Mouse (Mus musculus): ENCODE results near the gene Gata3. TPM values are rescaled to one million over a fixed set of nuclear protein-coding genes. Genes with fewer than 3 reads are reported as not detected.

Gata3 gene
- polyA plus RNA-seq, 2 experiments from 2014 or later: 120 to 138 TPM

GRCm38 (mm10) chr2:9885217-9885770 is 4.5 kb downstream of the Gata3 start:
- no peak for ATAC-seq

- ATAC-seq: no peak
Observed at GRCm38 (mm10) chr2:9884533-9885216, 5.2 kb downstream of the Gata3 start.

DNA sequence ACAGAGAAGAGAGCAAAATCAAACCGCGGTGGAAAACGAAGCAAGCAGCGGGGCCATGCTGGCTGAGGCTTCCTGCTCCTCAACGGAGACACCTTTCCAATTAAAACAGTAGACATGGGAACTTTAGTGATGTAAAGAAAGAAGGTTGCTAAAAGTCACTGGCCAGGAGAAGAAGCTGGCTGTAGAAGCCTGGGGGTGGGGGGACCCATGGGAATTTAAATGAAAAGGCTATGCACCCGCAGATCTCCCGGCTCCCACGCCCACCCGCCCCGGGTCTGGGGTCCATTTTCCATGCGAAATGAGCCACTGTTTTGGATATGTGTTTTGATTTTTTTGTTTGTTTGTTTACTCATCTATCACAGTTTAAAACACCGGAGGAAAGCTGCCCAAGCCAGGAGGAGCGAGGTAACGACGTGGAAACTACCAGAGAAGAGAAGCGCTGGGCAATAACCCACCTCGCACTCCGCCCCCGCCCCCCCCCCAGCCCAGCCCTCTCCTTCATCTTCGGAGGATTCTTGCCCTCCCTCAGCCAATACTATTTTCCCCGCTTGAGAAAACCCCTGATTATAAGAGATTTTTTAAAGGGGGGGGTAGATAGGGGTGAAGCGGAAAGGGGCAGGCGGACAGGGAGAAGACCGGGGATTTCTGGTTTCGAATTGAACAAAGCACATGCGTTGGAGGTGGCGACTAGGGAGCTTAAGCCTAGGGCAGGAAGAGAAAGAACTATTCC is 5.9 kb downstream of the Gata3 start:
- no peak for ATAC-seq

- ATAC-seq: no peak
Observed at GRCm38 (mm10) chr2:9882926-9883802, 6.7 kb downstream of the Gata3 start.

DNA sequence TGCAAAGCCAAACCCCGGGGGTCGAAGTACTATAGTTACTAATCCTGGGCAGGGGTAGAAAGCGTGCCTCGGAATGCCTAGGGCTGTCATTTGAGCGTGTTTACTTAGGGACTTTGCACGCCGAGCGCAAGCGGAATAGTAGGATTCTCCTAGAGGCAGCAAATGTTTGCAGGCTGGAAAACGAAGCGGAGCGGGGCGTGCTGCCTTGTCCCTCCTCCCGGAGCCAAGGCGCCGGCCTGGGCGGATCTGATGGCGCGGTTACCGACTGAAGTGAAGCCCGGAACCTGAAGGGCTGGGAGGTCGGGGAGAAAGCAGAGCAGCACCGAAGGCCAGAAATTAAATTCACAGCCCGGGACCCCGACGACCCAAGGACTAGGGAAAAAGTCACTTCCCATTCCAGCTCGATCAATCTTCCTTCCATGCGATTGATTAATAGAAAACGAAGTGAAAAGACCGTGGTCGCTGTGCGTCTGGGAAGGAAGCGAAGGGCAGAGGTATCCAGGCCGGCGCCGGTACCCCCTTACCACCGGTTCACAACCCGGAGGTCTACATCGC is 7.4 kb downstream of the Gata3 start:
- no peak for ATAC-seq

- no peak for ATAC-seq
Observed at GRCm38 (mm10) chr2:9881611-9882023, 8.2 kb downstream of the Gata3 start.

DNA sequence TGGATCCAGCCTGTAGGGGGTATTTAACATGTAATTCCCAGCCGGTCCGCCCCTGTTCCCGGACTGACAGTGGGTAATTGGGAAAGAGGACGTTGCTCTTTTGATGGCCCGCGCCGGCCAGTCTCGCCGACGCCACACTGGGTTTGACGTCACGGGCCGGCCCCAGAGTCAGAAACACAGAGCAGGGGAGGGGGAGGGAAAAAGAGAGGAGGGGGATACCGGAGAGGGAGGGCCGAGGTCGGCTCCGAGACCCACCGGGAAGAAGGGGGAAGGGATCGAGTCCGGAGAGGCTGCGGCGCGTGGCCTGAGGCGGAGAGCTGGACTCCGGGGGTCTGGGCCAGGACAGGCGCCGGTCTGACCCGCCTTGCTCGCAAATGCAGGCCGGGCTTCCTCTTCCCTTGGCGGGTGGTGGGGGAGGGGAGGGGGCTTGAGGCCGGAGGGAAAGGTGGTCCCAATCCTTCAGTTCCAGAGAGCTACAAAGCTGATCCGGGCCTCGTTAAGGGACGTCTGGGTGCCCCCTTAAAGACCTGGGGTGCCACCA is 8.7 kb downstream of the Gata3 start, which contains the start of gene 4930412O13Rik:
TSS of gene 4930412O13Rik (plus strand) at position 202 of the 541 bp plus-strand sequence.
- no peak for ATAC-seq

DNA sequence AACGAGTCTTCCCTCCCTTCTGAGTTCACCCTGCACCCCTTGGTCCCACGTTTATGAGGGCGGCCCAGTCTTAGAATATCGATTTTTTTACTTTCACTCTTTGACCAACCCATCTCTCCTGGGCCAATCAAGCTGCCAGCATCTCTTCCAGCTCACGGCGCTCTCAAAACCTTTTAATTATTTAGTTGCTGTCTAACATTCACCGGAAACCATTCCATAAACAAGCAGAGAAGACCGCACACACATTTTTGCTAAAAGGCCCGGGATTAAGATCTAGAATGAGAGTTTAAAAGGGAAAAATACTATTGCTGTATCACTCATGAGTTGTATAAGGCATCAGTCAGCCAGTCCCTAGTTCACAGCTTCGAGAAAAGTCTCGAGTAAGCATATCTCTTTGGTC is 9.6 kb downstream of the Gata3 start:
- ATAC-seq: no peak

- ATAC-seq: peak; percentile 60
Observed at GRCm38 (mm10) chr2:9879493-9879892, 10.3 kb downstream of the Gata3 start.

DNA sequence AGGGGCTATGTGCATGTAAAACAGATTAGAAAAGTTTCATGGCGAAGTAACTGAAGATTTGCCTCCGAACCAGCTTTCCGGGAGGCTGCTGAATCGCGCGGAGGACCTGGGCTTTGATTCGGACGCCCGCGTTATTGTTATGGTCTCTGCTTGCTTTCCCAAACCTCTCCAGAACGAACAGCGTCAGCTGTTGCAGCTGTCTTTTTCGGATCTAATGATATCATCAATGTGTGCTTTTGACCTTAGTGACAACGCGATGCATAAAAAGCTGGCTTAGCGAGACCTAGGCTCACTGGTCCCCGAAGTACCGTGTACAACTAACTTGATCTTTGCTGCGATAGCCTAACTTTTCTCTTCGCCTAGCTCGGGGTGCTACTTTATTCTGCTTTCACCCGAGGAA is 10.7 kb downstream of the Gata3 start:
- ATAC-seq: peak; percentile 2

DNA sequence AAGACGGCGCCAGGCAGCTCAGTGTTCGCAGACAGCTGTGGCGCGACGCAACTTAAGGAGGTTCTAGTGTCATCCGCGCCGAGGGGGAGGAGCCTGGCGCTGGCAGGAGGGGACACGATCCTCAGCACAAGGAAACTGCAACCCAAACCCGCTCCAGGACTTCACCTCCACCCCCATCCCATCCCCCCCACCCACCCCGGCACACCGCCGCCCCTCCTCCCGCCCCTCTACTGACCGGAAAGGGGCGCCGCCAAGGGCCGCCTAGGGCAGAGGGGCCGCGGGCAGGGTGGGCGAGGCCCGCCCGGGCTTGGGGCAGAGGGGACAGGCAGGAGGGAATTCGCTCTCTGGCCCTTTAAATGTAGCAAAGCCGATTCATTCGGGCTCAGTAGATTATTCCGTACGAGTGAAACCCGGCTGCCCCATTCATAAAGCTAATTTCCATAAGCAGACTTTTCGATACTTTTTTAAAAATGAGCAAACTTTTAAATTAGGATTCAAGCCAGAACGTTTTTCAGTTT is 11.2 kb downstream of the Gata3 start:
- peak; percentile 41 for ATAC-seq

DNA sequence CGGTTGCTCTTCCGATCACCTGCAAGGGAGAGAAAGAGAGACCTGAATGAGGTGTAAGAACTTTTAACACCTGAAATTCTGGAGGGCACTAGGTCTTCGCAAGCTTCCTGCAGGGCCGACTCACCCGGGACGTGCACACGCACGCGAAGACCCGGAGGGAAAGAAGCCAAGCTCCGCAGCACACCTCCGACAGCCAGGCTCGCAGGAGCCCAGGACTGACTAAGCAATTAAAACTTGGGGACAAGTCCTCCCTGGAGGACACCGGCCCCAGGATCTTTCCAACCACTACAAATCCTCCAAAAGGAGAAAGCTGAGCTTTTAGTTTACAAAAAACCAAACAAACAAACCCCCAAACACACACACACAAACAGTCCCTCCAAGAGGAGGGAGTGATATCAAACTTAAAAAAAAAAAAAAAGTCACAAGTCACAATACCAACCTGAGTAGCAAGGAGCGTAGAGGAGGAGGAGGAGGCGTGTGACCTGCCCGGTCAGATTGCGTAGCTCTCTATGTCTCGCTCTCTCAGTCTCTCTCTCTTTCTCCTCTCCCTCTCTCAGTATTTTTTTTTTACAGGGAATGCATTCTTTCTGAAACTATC is 11.8 kb downstream of the Gata3 start:
- ATAC-seq: peak; percentile 3

GRCm38 (mm10) chr2:9877326-9877690 is 12.5 kb downstream of the Gata3 start:
- ATAC-seq: no peak

DNA sequence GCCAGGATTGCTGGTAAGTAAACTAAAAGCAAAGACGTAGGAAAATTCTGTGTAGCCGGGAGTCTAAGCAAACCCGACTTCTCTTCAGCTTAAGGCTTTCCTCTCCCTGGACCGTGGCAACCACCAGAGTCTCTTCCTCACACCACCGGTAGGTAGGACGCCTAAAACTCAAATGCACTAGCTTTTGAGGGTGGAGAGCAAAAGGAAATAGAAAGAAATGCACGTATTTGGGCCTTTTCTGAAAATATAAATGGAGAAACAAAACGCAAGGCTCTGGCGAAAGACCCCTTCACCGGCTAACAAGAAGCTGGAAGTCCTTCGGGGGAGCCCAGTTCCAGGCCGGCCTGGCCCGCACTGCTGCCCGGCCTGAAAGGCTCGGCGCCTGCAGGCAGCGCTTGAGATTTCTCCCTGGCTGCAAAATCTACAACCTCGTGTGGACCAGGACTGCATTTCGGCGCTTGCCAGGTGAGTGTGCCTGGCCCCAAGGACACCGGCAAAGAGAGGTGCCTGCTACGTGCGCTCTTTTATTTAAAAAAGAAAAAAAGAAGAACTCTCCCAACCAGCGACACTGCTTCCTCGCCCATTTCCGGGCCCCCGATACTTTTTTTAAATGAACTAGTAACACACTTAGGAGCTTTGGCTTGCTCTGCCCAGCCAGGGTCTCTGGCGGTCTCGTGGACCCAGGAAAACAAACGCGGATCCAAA is 13.1 kb downstream of the Gata3 start:
- ATAC-seq: no peak

DNA sequence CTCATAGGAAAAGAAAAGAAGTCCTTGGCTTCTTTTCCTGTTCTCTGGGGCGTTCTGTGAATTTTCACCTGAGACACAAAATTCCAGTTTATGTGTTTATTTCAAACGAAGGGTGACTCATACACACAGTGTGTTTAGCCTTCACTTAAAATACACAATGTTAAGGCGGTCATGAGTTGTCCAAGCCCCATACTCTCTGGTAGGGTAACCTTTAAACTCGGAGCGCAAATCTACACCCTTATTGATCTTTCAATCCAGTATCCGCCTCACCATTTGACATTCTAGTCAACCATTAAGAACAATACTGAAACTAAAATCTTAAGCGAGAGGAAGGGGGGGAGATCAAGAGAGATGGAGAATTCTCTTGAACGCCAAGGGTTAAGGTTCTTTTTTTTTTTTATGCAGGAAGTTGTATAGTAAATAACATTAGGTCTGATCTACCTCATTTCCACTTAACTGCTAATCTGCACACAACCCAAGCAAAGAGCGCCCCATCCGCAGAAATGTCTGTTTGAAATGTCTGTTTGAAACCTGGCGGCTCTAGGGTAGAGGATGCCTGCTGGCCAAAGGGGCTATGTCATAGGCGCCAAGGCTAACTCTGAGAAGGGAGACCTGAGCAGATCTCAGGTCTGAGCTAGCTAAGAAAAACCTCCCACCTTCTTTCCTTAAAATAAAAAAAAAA is 14.0 kb downstream of the Gata3 start:
- peak; percentile 41 for ATAC-seq

GRCm38 (mm10) chr2:9875220-9875619 is 14.6 kb downstream of the Gata3 start:
- ATAC-seq: no peak

GRCm38 (mm10) chr2:9874467-9875219 is 15.2 kb downstream of the Gata3 start:
- ATAC-seq: no peak

- no peak for ATAC-seq
Observed at GRCm38 (mm10) chr2:9873757-9874156, 16.1 kb downstream of the Gata3 start.

GRCm38 (mm10) chr2:9872682-9873081 is 17.2 kb downstream of the Gata3 start:
- peak; percentile 16 for ATAC-seq

DNA sequence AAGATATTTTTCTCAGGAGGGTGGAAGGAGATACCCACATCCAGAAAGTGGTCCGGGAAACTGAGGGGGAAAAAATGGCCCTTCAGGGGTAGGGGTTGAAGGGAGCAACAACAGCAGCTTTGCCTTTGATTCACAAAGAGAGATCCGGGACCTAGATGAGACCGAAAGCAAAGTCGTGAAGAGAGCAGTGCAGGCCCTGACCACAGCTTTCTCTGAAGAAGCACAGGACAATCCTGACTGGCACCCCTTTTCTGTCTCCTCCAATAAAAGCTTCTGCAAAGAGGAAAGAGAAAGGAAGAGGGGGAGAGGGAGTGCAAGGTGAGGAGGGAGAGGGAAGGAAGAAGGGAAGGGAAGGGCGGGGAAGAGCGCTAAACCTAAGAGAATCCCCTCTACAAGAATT is 18.0 kb downstream of the Gata3 start:
- ATAC-seq: no peak
